Mouse (Mus musculus) c-Kit-positive CD71-negative TER-119-negative erythroid progenitor cells, embryonic 14.5 days (primary cell): ENCODE measurements around the gene Prr29.
"Not testable (repeated sequence)": the region's sequence is repeated elsewhere in the genome, so short reads cannot be mapped to it uniquely, and the experiment has no call there.

ENCODE experiments used
- DNase-seq: peaks from one replicate; pipeline ENCODE4 v3.0.0-alpha.2; 2013; ENCODE audit warnings: low read depth

Gene Prr29

DNA sequence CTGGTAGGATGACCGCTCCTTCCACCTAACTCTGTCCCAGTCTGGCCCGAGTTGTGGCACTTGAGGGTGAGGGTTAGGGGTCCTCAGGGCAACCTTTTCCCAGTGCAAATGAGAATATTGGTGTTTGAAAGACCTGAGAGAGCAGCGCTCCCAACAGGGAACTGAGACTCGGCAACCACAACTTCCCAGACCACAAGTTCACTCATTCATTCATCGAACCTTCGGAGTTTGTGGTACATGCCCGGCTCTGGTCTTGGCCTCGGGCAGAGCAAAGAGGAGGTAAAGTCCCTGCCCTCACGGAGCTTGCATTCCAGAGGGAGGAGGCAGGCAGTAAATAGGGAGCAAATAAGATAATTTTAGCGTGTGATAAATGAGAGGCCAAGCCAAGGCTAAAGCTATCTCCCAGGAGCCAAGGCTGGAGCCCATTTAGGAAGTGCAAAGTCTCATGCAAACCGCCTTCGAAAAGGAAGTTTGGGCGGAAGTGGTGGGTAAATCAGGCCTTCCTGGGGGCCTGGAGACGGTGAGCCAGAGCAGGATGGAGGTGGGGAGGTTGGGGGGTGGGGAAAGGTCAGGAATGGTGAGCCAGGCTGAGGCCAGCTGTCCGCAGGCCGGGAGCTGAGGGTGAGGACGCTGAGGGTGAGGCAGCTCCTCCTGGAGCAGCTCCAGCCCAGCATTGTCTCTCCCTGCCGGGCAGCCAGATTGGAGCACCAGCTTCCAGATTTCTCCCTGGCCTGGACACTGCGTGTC lies 9.7 kb upstream of the Prr29 start:
- no peak for DNase-seq

GRCm38 (mm10) chr11:106359350-106359749 lies 5.9 kb upstream of the Prr29 start:
- DNase-seq = peak; percentile 56

DNA sequence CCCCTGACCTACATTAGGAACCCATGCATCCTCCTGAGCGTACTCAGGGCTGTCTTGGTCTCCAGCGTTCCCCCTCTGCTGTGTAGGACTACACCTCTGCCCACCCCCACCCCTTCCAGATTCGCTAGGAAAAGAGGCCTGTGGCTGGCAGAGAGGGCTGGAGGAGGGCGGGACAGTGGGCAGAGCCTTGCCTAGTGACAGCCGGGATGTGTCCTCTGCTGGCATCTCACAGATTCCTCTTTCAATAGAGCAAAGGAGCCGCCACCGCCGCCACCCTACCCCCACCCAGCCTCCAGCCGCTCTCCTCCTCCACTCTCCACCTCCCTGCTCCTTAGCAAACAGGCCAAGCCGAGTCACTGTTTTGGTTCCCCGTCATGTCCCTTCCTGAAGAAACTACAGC lies 560 bp upstream of the Prr29 start:
- DNase-seq = no peak

GRCm38 (mm10) chr11:106366316-106366715 lies 1.0 kb downstream of the Prr29 start:
- peak; percentile 82 for DNase-seq

DNA sequence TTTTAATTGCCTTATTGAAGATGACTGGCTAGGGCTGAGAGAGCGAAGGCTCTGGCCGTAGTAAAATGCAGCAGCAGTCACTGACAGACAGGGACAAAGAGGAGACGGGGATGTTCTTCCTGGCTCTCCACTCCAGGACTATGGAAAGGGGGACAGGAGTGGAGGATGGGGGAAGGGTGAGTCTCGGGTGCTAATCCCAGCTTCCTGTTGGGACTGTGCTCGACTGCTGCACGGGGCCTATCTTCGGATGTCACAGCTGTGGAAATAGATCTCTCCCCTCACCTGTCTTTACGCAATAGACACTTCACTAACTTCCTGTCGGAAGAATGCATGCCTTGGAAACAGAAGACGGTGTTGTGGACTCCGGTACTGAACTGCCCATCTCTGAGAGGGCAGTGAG lies 8.7 kb downstream of the Prr29 start:
- no peak for DNase-seq

DNA sequence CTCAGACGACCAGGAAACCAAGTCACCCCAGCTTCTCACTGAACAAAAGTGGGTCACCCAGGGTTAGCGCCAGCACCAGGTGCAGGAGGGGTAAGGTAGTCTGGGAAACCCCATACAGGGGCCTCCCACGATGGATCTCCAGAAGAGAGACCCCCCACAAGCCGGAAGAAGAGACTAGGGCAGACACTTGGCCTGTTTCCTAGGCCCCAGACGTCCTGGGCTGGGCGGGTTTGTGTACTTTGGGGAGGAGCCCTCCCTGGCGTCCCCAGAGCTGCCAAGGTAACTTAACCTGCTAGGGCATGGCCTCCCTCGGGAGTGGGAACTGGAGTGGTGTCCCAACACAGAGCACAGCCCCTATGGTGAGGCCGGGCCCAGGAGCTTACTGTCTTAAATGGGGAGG lies 9.3 kb downstream of the Prr29 start:
- DNase-seq = no peak

- DNase-seq = no peak
Measured at GRCm38 (mm10) chr11:106374979-106375378, 9.7 kb downstream of the Prr29 start.

GRCm38 (mm10) chr11:106381011-106381410 lies 15.7 kb downstream of the Prr29 start:
- DNase-seq = no peak

- DNase-seq = no peak
Measured at GRCm38 (mm10) chr11:106381883-106382282, 16.6 kb downstream of the Prr29 start.

GRCm38 (mm10) chr11:106382424-106382823 lies 17.2 kb downstream of the Prr29 start:
- no peak for DNase-seq

- no peak for DNase-seq
Measured at GRCm38 (mm10) chr11:106383051-106383790, 17.9 kb downstream of the Prr29 start.

GRCm38 (mm10) chr11:106386409-106386808 lies 21.1 kb downstream of the Prr29 start:
- DNase-seq = no peak

- no peak for DNase-seq
Measured at GRCm38 (mm10) chr11:106387020-106387419, 21.7 kb downstream of the Prr29 start.

- peak; percentile 56 for DNase-seq
Measured at GRCm38 (mm10) chr11:106387791-106388216, 22.5 kb downstream of the Prr29 start, which contains the start of gene Icam2. Gene Icam2 (minus strand): TSS chr11:106388075.

DNA sequence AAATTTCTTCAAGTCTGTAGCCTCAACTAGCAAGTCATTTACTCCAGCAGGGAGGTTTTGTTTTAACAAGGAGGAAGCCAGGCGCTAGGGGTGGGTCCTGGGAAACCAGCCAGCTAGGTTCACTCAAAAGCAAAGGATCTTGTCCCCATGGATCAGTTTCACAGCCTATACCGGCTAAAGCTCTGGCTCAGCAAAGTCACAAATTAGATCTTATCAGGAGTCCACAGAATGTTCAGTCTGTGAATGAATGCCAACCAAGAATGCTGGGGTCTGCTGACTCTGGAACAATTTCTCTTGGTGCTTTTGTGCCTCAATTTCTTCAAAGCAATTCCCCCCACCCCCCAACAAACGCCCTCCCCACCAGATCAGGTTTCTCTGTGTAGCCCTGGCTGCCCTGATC lies 24.3 kb downstream of the Prr29 start:
- DNase-seq = no peak

DNA sequence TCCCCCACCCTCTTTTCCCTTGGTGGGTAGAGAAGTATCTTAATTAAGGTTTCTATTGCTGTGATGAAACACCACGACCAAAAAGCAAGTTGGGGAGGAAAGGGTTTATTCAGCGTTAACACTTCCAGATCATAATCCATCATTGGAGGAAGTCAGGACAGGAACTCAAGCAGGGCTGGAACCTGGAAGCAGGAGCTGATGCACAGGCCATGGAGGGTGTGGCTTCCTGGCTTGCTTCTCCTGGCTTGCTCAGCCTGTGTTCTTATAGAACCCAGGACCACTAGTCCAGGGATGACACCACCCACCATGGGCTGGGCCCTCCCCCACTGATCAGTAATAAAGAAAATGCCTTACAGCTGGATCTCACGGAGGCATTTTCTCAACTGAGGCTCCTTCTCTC lies 25.5 kb downstream of the Prr29 start:
- DNase-seq = no peak

- peak; percentile 78 for DNase-seq
Measured at GRCm38 (mm10) chr11:106391546-106392188, 26.4 kb downstream of the Prr29 start.

- no peak for DNase-seq
Measured at GRCm38 (mm10) chr11:106392597-106393330, 27.5 kb downstream of the Prr29 start.

- DNase-seq = no peak
Measured at GRCm38 (mm10) chr11:106393331-106393616, 28.0 kb downstream of the Prr29 start.

DNA sequence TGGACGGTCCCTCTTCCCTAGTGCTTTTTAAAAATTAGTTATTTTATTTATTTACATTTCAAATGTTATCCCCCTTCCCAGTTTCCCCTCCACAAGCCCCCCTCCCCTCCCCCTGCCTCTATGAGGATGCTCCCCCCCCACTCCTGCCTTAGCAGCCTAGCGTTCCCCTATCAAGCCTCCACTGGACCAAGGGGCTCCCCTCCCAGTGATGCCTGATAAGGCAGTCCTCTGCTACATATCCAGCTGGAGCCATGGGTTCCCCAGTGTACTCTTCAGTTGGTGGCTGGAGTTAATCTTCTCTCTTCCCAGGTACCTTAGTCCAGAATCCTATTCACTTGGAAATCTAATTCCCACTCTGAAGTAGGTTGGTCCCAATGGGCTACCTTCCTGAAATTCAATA lies 28.8 kb downstream of the Prr29 start:
- not testable (repeated sequence) for DNase-seq

- DNase-seq = no peak
Measured at GRCm38 (mm10) chr11:106397656-106398055, 32.4 kb downstream of the Prr29 start.

GRCm38 (mm10) chr11:106398481-106398880 lies 33.2 kb downstream of the Prr29 start:
- DNase-seq = no peak
